Mouse (Mus musculus): Measurements from ENCODE around the gene Them7.

GRCm38 (mm10) chr2:105185140-105185539, 39.0 kb upstream of the Them7 start:
- no peak for TF ChIP-seq CTCF (IDR thresholded peaks at IDR 0.05; ENCODE audit: borderline replicate concordance, insufficient read depth, low read length)
- no peak for TF ChIP-seq POLR2A (IDR thresholded peaks at IDR 0.05; ENCODE audit: low read depth, low read length)

Data from embryonic fibroblast, embryonic 13.5 days (primary cell).